Mouse (Mus musculus): ENCODE results near the gene Cacna2d1. TPM values are rescaled to one million over a fixed set of nuclear protein-coding genes. Genes with fewer than 3 reads are reported as not detected.

The Cacna2d1 gene
- total and polyA plus RNA-seq, 3 experiments, result 0.08 to 0.13 TPM; not detected in 1

- no peak for TF ChIP-seq CTCF (IDR thresholded peaks at IDR 0.05 in 2 of 3, conservative IDR thresholded peaks at IDR 0.05 in 1 of 3; ENCODE audit: control insufficient read depth in 1 of 3, insufficient read depth in 1 of 3, low read depth in 2 of 3, low read length in 3 of 3, poor library complexity in 1 of 3, severe bottlenecking in 1 of 3)
- no peak for TF ChIP-seq EP300 (IDR thresholded peaks at IDR 0.05; ENCODE audit: low read depth in 1 of 2, low read length in 2 of 2)
- TF ChIP-seq GABPA (IDR thresholded peaks at IDR 0.05; ENCODE audit: low read depth, low read length), result no peak
These were observed 379.8 kb downstream of the Cacna2d1 start (continued) for GRCm38 (mm10) chr5:16314242-16314641.

GRCm38 (mm10) chr5:16315983-16316390 lies 381.5 kb downstream of the Cacna2d1 start:
- no peaks in the 10 kb centered on the region for H3K27me3 ChIP-seq (ENCODE audit: control insufficient read depth in 1 of 2, insufficient read depth in 2 of 2, low read length in 2 of 2)
- TF ChIP-seq RAD21 (IDR thresholded peaks at IDR 0.05; ENCODE audit: low read depth, low read length), result no peak
- TF ChIP-seq SMC3 (IDR thresholded peaks at IDR 0.05; ENCODE audit: low read depth, low read length), result no peak
- TF ChIP-seq CHD1 (IDR thresholded peaks at IDR 0.05; ENCODE audit: low read depth, low read length), result no peak
- no peak for TF ChIP-seq NELFE (IDR thresholded peaks at IDR 0.05; ENCODE audit: low read depth, low read length)
- no peak for TF ChIP-seq ZKSCAN1 (IDR thresholded peaks at IDR 0.05; ENCODE audit: low read depth, low read length)
- no peak for TF ChIP-seq CHD2 (IDR thresholded peaks at IDR 0.05; ENCODE audit: low read length)
- no peak for TF ChIP-seq POLR2A (IDR thresholded peaks at IDR 0.05; ENCODE audit: control insufficient read depth in 1 of 2, insufficient read depth in 1 of 2, low read depth in 1 of 2, low read length in 2 of 2, poor library complexity in 1 of 2)
- no peak for TF ChIP-seq MAFK (IDR thresholded peaks at IDR 0.05; ENCODE audit: borderline replicate concordance, low read depth, low read length)
- TF ChIP-seq JUND (IDR thresholded peaks at IDR 0.05; ENCODE audit: low read depth, low read length), result no peak
- no peak for TF ChIP-seq USF2 (IDR thresholded peaks at IDR 0.05; ENCODE audit: borderline replicate concordance in 1 of 2, insufficient read depth in 1 of 2, low read depth in 1 of 2, low read length in 2 of 2)
- no peak for TF ChIP-seq TAL1 (IDR thresholded peaks at IDR 0.05; ENCODE audit: low read length)
- no peak for TF ChIP-seq ZNF384 (IDR thresholded peaks at IDR 0.05; ENCODE audit: low read depth, low read length)
- TF ChIP-seq GATA1 (IDR thresholded peaks at IDR 0.05; ENCODE audit: low read depth, low read length), result no peak
- TF ChIP-seq TCF12 (IDR thresholded peaks at IDR 0.05; ENCODE audit: low read depth, low read length), result no peak
- no peak for TF ChIP-seq MYB (IDR thresholded peaks at IDR 0.05; ENCODE audit: low read depth, low read length)
- no peak for TF ChIP-seq TBP (IDR thresholded peaks at IDR 0.05; ENCODE audit: low read depth, low read length)
- TF ChIP-seq POLR2AphosphoS2 (IDR thresholded peaks at IDR 0.05; ENCODE audit: low read length), result no peak
- no peak for TF ChIP-seq E2F4 (IDR thresholded peaks at IDR 0.05; ENCODE audit: borderline replicate concordance, low read depth, low read length)
- TF ChIP-seq USF1 (IDR thresholded peaks at IDR 0.05; ENCODE audit: low read depth, low read length), result no peak
- H3K9me3 ChIP-seq (replicated peaks; ENCODE audit: insufficient read depth, low read length), result no peaks in the 10 kb centered on the region
- H3K36me3 ChIP-seq (ENCODE audit: control insufficient read depth in 1 of 2, insufficient read depth in 2 of 2, low read length in 2 of 2), result no peaks in the 10 kb centered on the region
- H3K79me2 ChIP-seq (ENCODE audit: control insufficient read depth, insufficient read depth, low read length, poor library complexity), result no peaks in the 10 kb centered on the region
- no peak overlapping the region for H3K9ac ChIP-seq (ENCODE audit: control insufficient read depth, low read depth, low read length, poor library complexity, severe bottlenecking)
- no peak overlapping the region for H3K27ac ChIP-seq (ENCODE audit: control insufficient read depth, low read depth, low read length)
- no peaks in the 10 kb centered on the region for H3K4me1 ChIP-seq (ENCODE audit: control insufficient read depth in 1 of 2, insufficient read depth in 2 of 2, low read length in 2 of 2)
- H3K4me3 ChIP-seq (ENCODE audit: control insufficient read depth in 1 of 2, insufficient read depth in 1 of 2, low read depth in 2 of 2, low read length in 2 of 2), result no peak overlapping the region
- no peak for DNase-seq (ENCODE audit: low read depth, low spot score)
